Mouse (Mus musculus) kidney, adult 2 months (tissue): ENCODE measurements at regions not wholly inside any gene's neighbourhood (a gene's known extent, or its start where the extent isn't known, plus 50 kb on each side); places are given as distances from the start of the nearest gene placed in this dataset.
"Not testable (repeated sequence)": the region's sequence is repeated elsewhere in the genome, so short reads cannot be mapped to it uniquely, and the experiment has no call there.

ENCODE experiments used
- DNase-seq: peaks from one replicate; pipeline ENCODE4 v3.0.0; 2021
- H3K27ac ChIP-seq: fragments of 200-500 bp; 2 replicates; pipeline ENCODE4 v1.5.1; 2012; ENCODE audit warnings: low read depth, low read length, control low read depth, inconsistent platforms; ENCODE audit not compliant: insufficient read depth
- H3K27me3 ChIP-seq: fragments of 200-500 bp; replicated peaks from 2 replicates; pipeline ENCODE4 v1.6.1; 2012; ENCODE audit warnings: mild to moderate bottlenecking, moderate library complexity, low read length, inconsistent platforms; ENCODE audit not compliant: control insufficient read depth, insufficient read depth
- H3K36me3 ChIP-seq: fragments of 200-500 bp; 2 replicates; pipeline ENCODE4 v1.6.1; 2012; ENCODE audit warnings: mild to moderate bottlenecking, moderate library complexity, low read length, inconsistent platforms; ENCODE audit not compliant: control insufficient read depth, insufficient read depth
- H3K4me1 ChIP-seq: fragments of 200-500 bp; 2 replicates; pipeline ENCODE4 v1.6.1; 2011; ENCODE audit warnings: low read length; ENCODE audit not compliant: control insufficient read depth, insufficient read depth
- H3K4me3 ChIP-seq: fragments of 200-500 bp; 2 replicates; pipeline ENCODE4 v1.5.1; 2011; ENCODE audit warnings: mild to moderate bottlenecking, low read depth, low read length, control low read depth; ENCODE audit not compliant: insufficient read depth
- CTCF ChIP-seq: fragments of 200-500 bp; conservative IDR thresholded peaks from 2 replicates; pipeline ENCODE4 v1.5.1; 2011; ENCODE audit warnings: low read depth, mild to moderate bottlenecking, control low read depth, low read length, moderate library complexity, mixed read lengths; ENCODE audit not compliant: insufficient read depth, insufficient read length
- POLR2A ChIP-seq: fragments of 200-500 bp; IDR thresholded peaks from one replicate; pipeline ENCODE4 v1.6.1; 2011; ENCODE audit warnings: low read depth, low read length, control low read depth
- WGBS: fragments of 180-500 bp; shearing (Covaris S2); methylation state at CpG from one replicate; pipeline ENCODE4 v1.1.7; 2018; 5-methylcytosine and 5-hydroxymethylcytosine counted together

GRCm38 (mm10) chr4:64432097-64432496 lies 385.3 kb upstream of the Tnc start:
- H3K27me3 ChIP-seq = no peaks in the 10 kb centered on the region
- 53% methylated on average over 1 of the region's 1 CpGs for WGBS
- TF ChIP-seq POLR2A (no peak), CTCF (no peak)
- H3K36me3 ChIP-seq = no peaks in the 10 kb centered on the region
- H3K27ac ChIP-seq = no peak overlapping the region
- no peak for DNase-seq
- no peaks in the 10 kb centered on the region for H3K4me1 ChIP-seq
- H3K4me3 ChIP-seq = no peak overlapping the region

DNA sequence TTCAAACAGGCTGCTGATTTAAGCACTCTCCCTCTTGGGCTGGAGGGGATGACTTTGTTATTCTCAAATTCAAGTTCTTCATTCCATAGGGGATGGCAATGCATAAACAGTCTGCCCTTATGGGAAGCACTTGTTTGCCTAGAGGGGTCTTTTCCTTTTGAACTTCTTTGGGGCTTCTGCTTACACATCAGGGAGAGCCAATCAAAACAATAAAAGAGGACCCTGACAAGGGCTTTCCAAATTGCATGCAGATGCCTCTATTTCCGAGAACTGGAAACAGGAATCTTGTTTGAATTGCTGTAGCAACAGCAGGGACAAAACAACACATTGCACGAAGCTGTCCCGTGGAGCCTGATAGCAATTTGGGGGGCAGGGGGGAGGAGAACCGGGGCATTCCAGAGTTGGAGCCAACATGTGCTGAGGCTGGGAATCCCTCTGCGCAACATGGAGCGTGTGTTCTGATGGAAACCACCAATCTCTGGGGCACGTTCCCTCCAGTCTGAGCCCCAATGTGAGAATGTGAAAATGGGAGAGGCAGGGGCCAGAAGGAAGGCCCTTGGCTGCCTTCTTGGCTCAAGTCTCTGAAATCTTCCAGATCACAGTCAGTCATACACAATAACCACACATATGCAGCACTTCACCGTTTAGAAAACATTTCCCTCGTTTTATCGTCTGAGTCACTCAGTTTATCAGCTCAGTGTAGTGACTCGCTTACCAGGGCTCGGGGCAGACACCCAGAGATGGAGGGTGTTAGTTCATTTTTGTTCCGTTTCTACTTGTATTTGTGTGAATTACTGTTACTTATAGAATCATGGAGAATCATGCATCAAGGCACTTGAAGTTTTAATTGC lies 391.2 kb upstream of the Tnc start:
- H3K27me3 ChIP-seq = no peaks in the 10 kb centered on the region
- no peak overlapping the region for H3K27ac ChIP-seq
- H3K4me1 ChIP-seq = no peaks in the 10 kb centered on the region
- TF ChIP-seq POLR2A = no peak
- DNase-seq = no peak
- H3K4me3 ChIP-seq = no peak overlapping the region
- no peaks in the 10 kb centered on the region for H3K36me3 ChIP-seq
- 63% methylated on average over 13 of the region's 13 CpGs for WGBS

GRCm38 (mm10) chr4:64451442-64451841 lies 404.6 kb upstream of the Tnc start:
- Histone ChIP-seq H3K27ac (no peak overlapping the region), H3K4me1 (no peaks in the 10 kb centered on the region)

DNA sequence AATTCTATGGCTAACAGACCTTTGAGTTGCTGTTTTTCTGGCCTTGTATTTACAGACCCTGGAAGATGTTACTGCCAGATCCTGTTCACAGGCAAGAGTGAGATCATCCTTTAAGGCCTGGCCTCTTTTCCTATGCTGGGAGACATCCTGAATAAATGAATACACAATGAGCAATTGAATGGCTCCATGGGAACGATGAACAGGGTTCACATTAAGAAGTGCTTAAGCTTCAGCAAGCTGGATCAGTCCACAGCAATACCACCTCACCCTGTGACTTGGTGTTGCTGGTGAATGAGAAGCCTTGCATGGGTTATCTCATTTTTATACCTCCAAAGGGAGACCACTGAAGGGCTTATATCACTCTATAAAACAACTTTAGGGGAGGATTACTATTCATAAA lies 405.1 kb upstream of the Tnc start:
- Histone ChIP-seq H3K27ac (no peak overlapping the region), H3K36me3 (no peaks in the 10 kb centered on the region), H3K27me3 (no peaks in the 10 kb centered on the region), H3K4me3 (no peak overlapping the region), H3K4me1 (no peaks in the 10 kb centered on the region)
- DNase-seq = no peak
- WGBS = 69% methylated on average over 1 of the region's 1 CpGs
- no peak for TF ChIP-seq CTCF
- no peak for TF ChIP-seq POLR2A

More at GRCm38 (mm10) chr4:64451442-64451841, 404.6 kb upstream of the Tnc start:
- DNase-seq = no peak
- Histone ChIP-seq H3K4me3 (no peak overlapping the region), H3K36me3 (no peaks in the 10 kb centered on the region), H3K27me3 (no peaks in the 10 kb centered on the region)
- no peak for TF ChIP-seq CTCF
- no peak for TF ChIP-seq POLR2A
- WGBS = 30% methylated on average over 1 of the region's 1 CpGs

DNA sequence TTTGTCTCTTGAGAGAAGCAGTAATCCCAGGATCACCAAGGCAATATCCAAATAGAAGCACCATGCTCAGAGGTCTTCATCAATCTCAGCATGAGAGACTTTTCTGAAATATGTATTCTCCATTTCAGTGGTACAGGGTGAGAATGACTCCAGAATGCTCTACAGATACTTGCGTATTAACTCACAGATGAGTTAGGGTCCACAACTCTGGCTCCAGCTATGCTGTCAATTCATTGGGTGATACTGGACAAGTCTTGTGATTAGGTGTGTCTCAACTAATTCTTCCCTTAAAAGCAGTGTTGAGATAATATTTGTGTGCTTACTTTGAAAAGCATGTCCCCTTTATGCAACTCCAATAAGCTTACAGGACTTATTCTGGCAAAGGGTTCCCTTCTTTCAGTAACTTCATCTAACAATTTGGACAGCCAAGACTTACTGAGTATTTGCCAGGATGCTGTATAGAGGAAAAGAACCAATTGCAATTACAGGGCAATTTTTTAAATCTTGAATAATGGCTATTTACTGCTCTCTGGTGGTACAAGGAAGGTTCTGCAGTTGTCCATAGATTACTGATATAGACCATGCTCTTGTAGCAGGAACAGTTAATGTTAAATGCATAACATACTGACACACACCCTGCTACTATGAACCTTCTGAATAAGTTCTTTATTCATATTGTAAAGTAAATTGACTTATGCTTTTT lies 445.6 kb upstream of the Tnc start:
- Histone ChIP-seq H3K4me3 (no peak overlapping the region), H3K27ac (no peak overlapping the region), H3K36me3 (no peaks in the 10 kb centered on the region), H3K27me3 (no peaks in the 10 kb centered on the region), H3K4me1 (no peaks in the 10 kb centered on the region)
- WGBS = 95% methylated on average over 1 of the region's 1 CpGs
- DNase-seq = no peak
- TF ChIP-seq CTCF = no peak
- no peak for TF ChIP-seq POLR2A

- not testable (repeated sequence) for H3K4me3 ChIP-seq, H3K27me3 ChIP-seq, H3K27ac ChIP-seq, H3K36me3 ChIP-seq, H3K4me1 ChIP-seq, DNase-seq
These were observed 450.9 kb upstream of the Tnc start for GRCm38 (mm10) chr4:64497759-64498158.

DNA sequence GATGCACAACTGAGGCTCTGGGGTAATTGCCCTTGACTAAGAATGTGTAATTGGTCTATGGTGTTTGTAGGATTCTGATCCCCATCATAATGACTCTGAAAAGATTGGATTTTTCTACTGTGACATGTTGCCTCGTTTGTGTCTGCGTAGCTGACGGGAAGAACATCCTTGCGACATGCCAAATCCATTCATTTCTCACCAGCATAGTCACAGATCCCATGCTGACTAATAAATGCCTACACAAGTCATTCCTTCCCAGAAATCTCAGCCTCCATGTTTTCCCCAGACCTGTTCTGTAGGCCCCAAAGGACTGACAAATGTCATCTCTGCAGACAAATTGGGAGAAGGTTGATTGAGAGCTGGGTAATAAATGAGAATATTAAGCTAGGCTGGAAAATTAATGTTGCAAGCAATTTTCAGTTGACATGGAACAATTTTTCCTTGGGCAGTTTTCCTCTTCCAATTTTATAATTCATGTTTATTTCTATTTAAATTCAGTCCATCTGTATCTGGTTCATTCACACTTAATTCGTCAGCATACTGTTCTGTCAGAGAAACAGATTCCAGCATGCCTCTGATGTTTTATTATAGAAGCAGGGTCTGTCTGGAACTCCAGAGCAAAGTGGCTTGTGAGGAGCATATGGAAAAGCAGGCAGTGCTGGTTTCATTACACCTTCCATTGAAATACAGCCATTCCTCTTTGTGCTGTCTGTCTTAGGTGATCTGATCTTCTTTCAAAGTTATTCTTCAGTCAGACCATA lies 454.0 kb upstream of the Tnc start:
- TF ChIP-seq CTCF (no peak), POLR2A (no peak)
- Histone ChIP-seq H3K27me3 (no peaks in the 10 kb centered on the region), H3K4me1 (no peaks in the 10 kb centered on the region), H3K36me3 (no peaks in the 10 kb centered on the region), H3K27ac (no peak overlapping the region), H3K4me3 (no peak overlapping the region)
- WGBS = 89% methylated on average over 5 of the region's 5 CpGs
- DNase-seq = no peak
